Mouse (Mus musculus): ENCODE results near the gene Arhgap36. TPM values are rescaled to one million over a fixed set of nuclear protein-coding genes. Genes with fewer than 3 reads are reported as not detected.

The Arhgap36 gene
- polyA plus RNA-seq (2012; fragmentation: generic; extraction: Trizol): not detected

DNA sequence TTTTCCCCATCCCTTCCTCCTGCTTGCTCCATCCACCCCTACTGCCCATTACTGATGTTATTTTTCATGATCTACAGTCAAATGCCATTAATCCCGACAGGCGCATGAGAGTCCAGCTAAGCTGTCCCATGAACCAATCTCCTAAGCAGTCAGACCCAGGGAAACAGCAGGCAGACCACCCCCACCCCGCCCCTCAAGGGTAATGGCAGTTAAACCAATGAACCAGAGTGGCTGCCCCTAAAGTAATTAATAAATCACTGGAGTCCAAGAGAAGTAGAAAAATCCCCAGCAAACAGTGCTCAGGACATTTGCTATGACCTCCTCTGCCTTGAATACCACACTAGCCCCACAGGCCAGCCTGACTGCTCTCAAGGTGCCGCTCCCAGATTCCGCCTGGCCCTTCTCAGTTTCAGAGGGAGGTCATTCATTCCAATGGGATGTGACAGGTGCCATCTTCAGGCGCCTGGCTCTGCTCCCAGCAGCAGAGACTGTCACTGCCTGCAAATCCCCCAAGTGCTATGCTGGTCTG, at the start of gene Arhgap36:
TSS of gene Arhgap36 (plus strand) at position 504 of the 529 bp plus-strand sequence.

Other genes with a start within 250 kb of the Arhgap36 start
- gene Enox2, start 175.7 kb upstream of the Arhgap36 start, polyA plus RNA-seq (2012; fragmentation: generic; extraction: Trizol): 1 to 10 TPM in 1 of 2 experiments, under 1 TPM in 1; 0.36 to 4.7 TPM
- gene Olfr1320, start 208.4 kb downstream of the Arhgap36 start, polyA plus RNA-seq (2012; fragmentation: generic; extraction: Trizol): not detected

All from C3H10T1/2 (cell line).